Mouse (Mus musculus): ENCODE measurements around the gene Add3. TPM values are rescaled to one million over a fixed set of nuclear protein-coding genes. Genes with fewer than 3 reads are reported as not detected.
A peak's percentile ranks its signal among the peaks of the same experiment; 100 is the strongest.

Add3 gene
- polyA plus RNA-seq, 1 experiment from 2014 or later = 85.6 TPM

- H3K9ac ChIP-seq = no peak overlapping the region
- ATAC-seq (replicated peaks; ENCODE audit: low FRiP score) = no peak
- WGBS = 80% methylated on average over 8 of the region's 8 CpGs
- H3K27ac ChIP-seq = no peak overlapping the region
- 0 out of 2 replicates have a peak, but pooled peaks cover 2% of the 10 kb centered on the region for H3K4me1 ChIP-seq
- H3K9me3 ChIP-seq (replicated peaks) = 0 out of 2 replicates have a peak, but pooled peaks cover 4% of the 10 kb centered on the region
- H3K4me3 ChIP-seq (replicated peaks) = no peak overlapping the region
- H3K36me3 ChIP-seq = no peaks in the 10 kb centered on the region
- no peak overlapping the region for H3K4me2 ChIP-seq
- H3K27me3 ChIP-seq = no peaks in the 10 kb centered on the region
Measured at GRCm38 (mm10) chr19:53119255-53119795, 20.9 kb upstream of the Add3 start.

- H3K4me2 ChIP-seq = no peak overlapping the region
- no peak for ATAC-seq (replicated peaks; ENCODE audit: low FRiP score)
Measured at GRCm38 (mm10) chr19:53120483-53120882, 19.8 kb upstream of the Add3 start.

GRCm38 (mm10) chr19:53122641-53123241 is 17.5 kb upstream of the Add3 start:
- WGBS = 63% methylated on average over 6 of the region's 6 CpGs
- no peak overlapping the region for H3K4me2 ChIP-seq
- no peak overlapping the region for H3K4me3 ChIP-seq (replicated peaks)
- no peak overlapping the region for H3K9ac ChIP-seq
- no peaks in the 10 kb centered on the region for H3K9me3 ChIP-seq (replicated peaks)
- H3K27me3 ChIP-seq = no peaks in the 10 kb centered on the region
- H3K4me1 ChIP-seq = peaks cover 11% of the 10 kb centered on the region
- no peaks in the 10 kb centered on the region for H3K36me3 ChIP-seq
- ATAC-seq (replicated peaks; ENCODE audit: low FRiP score) = no peak
- peak overlapping the region; percentile 45 for H3K27ac ChIP-seq

More at GRCm38 (mm10) chr19:53120483-53120882, 19.8 kb upstream of the Add3 start:
- H3K9ac ChIP-seq = no peak overlapping the region
- no peaks in the 10 kb centered on the region for H3K27me3 ChIP-seq
- 75% methylated on average over 3 of the region's 3 CpGs for WGBS
- no peaks in the 10 kb centered on the region for H3K36me3 ChIP-seq
- 0 out of 2 replicates have a peak, but pooled peaks cover 4% of the 10 kb centered on the region for H3K9me3 ChIP-seq (replicated peaks)
- H3K4me1 ChIP-seq = 0 out of 2 replicates have a peak, but pooled peaks cover 2% of the 10 kb centered on the region
- H3K4me3 ChIP-seq (replicated peaks) = no peak overlapping the region
- no peak overlapping the region for H3K27ac ChIP-seq

GRCm38 (mm10) chr19:53123301-53123700 is 16.9 kb upstream of the Add3 start:
- ATAC-seq (replicated peaks; ENCODE audit: low FRiP score) = no peak
- Histone ChIP-seq H3K27me3 (no peaks in the 10 kb centered on the region), H3K27ac (peak overlapping the region; percentile 45; the same call in 1 of the 2 replicates), H3K9ac (no peak overlapping the region), H3K36me3 (no peaks in the 10 kb centered on the region), H3K9me3 (replicated peaks) (no peaks in the 10 kb centered on the region), H3K4me3 (replicated peaks) (no peak overlapping the region), H3K4me1 (peaks cover 16% of the 10 kb centered on the region), H3K4me2 (no peak overlapping the region)
- WGBS = 59% methylated on average over 5 of the region's 5 CpGs

- Histone ChIP-seq H3K27ac (no peak overlapping the region), H3K9ac (no peak overlapping the region), H3K4me1 (peaks cover 27% of the 10 kb centered on the region), H3K27me3 (no peaks in the 10 kb centered on the region), H3K4me3 (replicated peaks) (no peak overlapping the region), H3K36me3 (no peaks in the 10 kb centered on the region), H3K9me3 (replicated peaks) (no peaks in the 10 kb centered on the region), H3K4me2 (no peak overlapping the region)
- 74% methylated on average over 2 of the region's 2 CpGs for WGBS
- no peak for ATAC-seq (replicated peaks; ENCODE audit: low FRiP score)
Measured at GRCm38 (mm10) chr19:53125679-53126078, 14.6 kb upstream of the Add3 start.

- ATAC-seq (replicated peaks; ENCODE audit: low FRiP score) = no peak
- no peak overlapping the region for H3K4me2 ChIP-seq
- WGBS = 87% methylated on average over 4 of the region's 4 CpGs
Measured at GRCm38 (mm10) chr19:53126546-53126945, 13.7 kb upstream of the Add3 start.

GRCm38 (mm10) chr19:53127320-53128291 is 12.6 kb upstream of the Add3 start:
- Histone ChIP-seq H3K4me2 (peak overlapping the region; percentile 12), H3K4me3 (replicated peaks) (no peak overlapping the region), H3K27ac (peak overlapping the region; percentile 59), H3K36me3 (no peaks in the 10 kb centered on the region), H3K9me3 (replicated peaks) (no peaks in the 10 kb centered on the region), H3K4me1 (peaks cover 27% of the 10 kb centered on the region), H3K9ac (no peak overlapping the region), H3K27me3 (no peaks in the 10 kb centered on the region)
- 15% methylated on average over 18 of the region's 18 CpGs for WGBS
- peak; percentile 38; the same call in 1 of the 2 replicates for ATAC-seq (replicated peaks; ENCODE audit: low FRiP score)

More at GRCm38 (mm10) chr19:53126546-53126945, 13.7 kb upstream of the Add3 start:
- no peak overlapping the region for H3K9ac ChIP-seq
- H3K27me3 ChIP-seq = no peaks in the 10 kb centered on the region
- no peaks in the 10 kb centered on the region for H3K9me3 ChIP-seq (replicated peaks)
- H3K36me3 ChIP-seq = no peaks in the 10 kb centered on the region
- peaks cover 27% of the 10 kb centered on the region for H3K4me1 ChIP-seq
- H3K4me3 ChIP-seq (replicated peaks) = no peak overlapping the region
- no peak overlapping the region for H3K27ac ChIP-seq

- no peak overlapping the region for H3K9ac ChIP-seq
- no peak for ATAC-seq (replicated peaks; ENCODE audit: low FRiP score)
- peaks cover 25% of the 10 kb centered on the region for H3K4me1 ChIP-seq
- WGBS = 39% methylated on average over 13 of the region's 13 CpGs
- H3K36me3 ChIP-seq = no peaks in the 10 kb centered on the region
- no peaks in the 10 kb centered on the region for H3K27me3 ChIP-seq
- H3K4me3 ChIP-seq (replicated peaks) = no peak overlapping the region
- H3K9me3 ChIP-seq (replicated peaks) = no peaks in the 10 kb centered on the region
- peak overlapping the region; percentile 59; the same call in 1 of the 2 replicates for H3K27ac ChIP-seq
- H3K4me2 ChIP-seq = 0 out of 2 replicates have a peak overlapping the region, but pooled peaks have one; percentile 12
Measured at GRCm38 (mm10) chr19:53128494-53129337, 11.5 kb upstream of the Add3 start.

- Histone ChIP-seq H3K27ac (peak overlapping the region; percentile 75), H3K36me3 (no peaks in the 10 kb centered on the region), H3K4me3 (replicated peaks) (no peak overlapping the region), H3K9ac (no peak overlapping the region), H3K4me1 (peaks cover 25% of the 10 kb centered on the region), H3K4me2 (no peak overlapping the region), H3K27me3 (no peaks in the 10 kb centered on the region), H3K9me3 (replicated peaks) (no peaks in the 10 kb centered on the region)
- WGBS = 70% methylated on average over 16 of the region's 16 CpGs
- peak; percentile 47; the same call in 1 of the 2 replicates for ATAC-seq (replicated peaks; ENCODE audit: low FRiP score)
Measured at GRCm38 (mm10) chr19:53130399-53131175, 9.7 kb upstream of the Add3 start.

- no peak for ATAC-seq (replicated peaks; ENCODE audit: low FRiP score)
- H3K4me2 ChIP-seq = no peak overlapping the region
- H3K9me3 ChIP-seq (replicated peaks) = no peaks in the 10 kb centered on the region
- H3K27me3 ChIP-seq = no peaks in the 10 kb centered on the region
- 90% methylated on average over 10 of the region's 10 CpGs for WGBS
- peaks cover 26% of the 10 kb centered on the region for H3K4me1 ChIP-seq
- H3K36me3 ChIP-seq = no peaks in the 10 kb centered on the region
- no peak overlapping the region for H3K9ac ChIP-seq
- H3K4me3 ChIP-seq (replicated peaks) = no peak overlapping the region
- no peak overlapping the region for H3K27ac ChIP-seq
Measured at GRCm38 (mm10) chr19:53132471-53132870, 7.8 kb upstream of the Add3 start.

All from kidney, embryonic 15.5 days (tissue).